Mouse (Mus musculus) bone marrow, adult 2 months (tissue): ENCODE data around the gene Cyp2c70.

Source experiments
- CTCF ChIP-seq: fragments of 200-500 bp; IDR thresholded peaks from 2 replicates; pipeline ENCODE4 v1.5.1; 2011; ENCODE audit warnings: low read length, control low read depth; ENCODE audit not compliant: control insufficient read depth, insufficient read depth
- POLR2A ChIP-seq: fragments of 200-500 bp; IDR thresholded peaks from 2 replicates; pipeline ENCODE4 v1.6.1; 2011; ENCODE audit warnings: low read depth, mild to moderate bottlenecking, control low read depth, low read length, borderline replicate concordance; ENCODE audit not compliant: control insufficient read depth

- no peak for TF ChIP-seq CTCF
- no peak for TF ChIP-seq POLR2A
Observed at GRCm38 (mm10) chr19:40226516-40227151, 39.5 kb upstream of the Cyp2c70 start.
